ENCODE assay signal across 8 mouse cellular contexts in genomic region chr10:84576029-84576394, GRCm38 (mm10). TPM values are rescaled to one million over a fixed set of nuclear protein-coding genes. Genes with fewer than 3 reads are reported as not detected.
DNase-seq lines count a peak whose midpoint lies in the region; ATAC-seq and TF ChIP-seq lines count a peak whose summit lies in the region.

No protein-coding gene starts in this region.

- peak overlapping the region; percentile 64 for H3K4me3 ChIP-seq in thymus, adult 2 months (ENCODE audit: control insufficient read depth, insufficient read depth, low read length)
- peak overlapping the region; percentile 86 for H3K4me3 ChIP-seq in embryonic facial prominence, embryonic 14.5 days (ENCODE audit: low read depth, low read length)
- peak overlapping the region; percentile 83 for H3K4me3 ChIP-seq in limb, embryonic 11.5 days (ENCODE audit: low read depth, low read length)
- H3K4me3 ChIP-seq in neural tube, embryonic 15.5 days (replicated peaks): peak overlapping the region; percentile 96

- H3K4me1 ChIP-seq in thymus, adult 2 months (replicated peaks; ENCODE audit: control insufficient read depth, insufficient read depth, low read length): peaks cover 12% of the 10 kb centered on the region
- H3K4me1 ChIP-seq in embryonic facial prominence, embryonic 14.5 days (ENCODE audit: control insufficient read depth, insufficient read depth, low read length): no peaks in the 10 kb centered on the region
- H3K4me1 ChIP-seq in limb, embryonic 11.5 days (ENCODE audit: control insufficient read depth, insufficient read depth, low read length): 0 out of 2 replicates have a peak, but pooled peaks cover 3% of the 10 kb centered on the region
- peaks cover 15% of the 10 kb centered on the region for H3K4me1 ChIP-seq in neural tube, embryonic 15.5 days

- no peaks in the 10 kb centered on the region for H3K36me3 ChIP-seq in thymus, adult 2 months (ENCODE audit: control insufficient read depth, insufficient read depth, low read length)
- H3K36me3 ChIP-seq in embryonic facial prominence, embryonic 14.5 days (ENCODE audit: control insufficient read depth, insufficient read depth, low read length): no peaks in the 10 kb centered on the region
- H3K36me3 ChIP-seq in limb, embryonic 11.5 days (ENCODE audit: control insufficient read depth, insufficient read depth, low read length): no peaks in the 10 kb centered on the region
- H3K36me3 ChIP-seq in neural tube, embryonic 15.5 days: no peaks in the 10 kb centered on the region

- TF ChIP-seq CTCF in thymus, adult 2 months (IDR thresholded peaks at IDR 0.05; ENCODE audit: borderline replicate concordance, control insufficient read depth, extremely low read depth, insufficient read depth, low read length, poor library complexity): no peak

- H3K4me2 ChIP-seq in embryonic facial prominence, embryonic 14.5 days (ENCODE audit: low read depth, low read length): peak overlapping the region; percentile 82
- H3K4me2 ChIP-seq in limb, embryonic 11.5 days (ENCODE audit: low read depth, severe bottlenecking): peak overlapping the region; percentile 94
- H3K4me2 ChIP-seq in neural tube, embryonic 15.5 days: peak overlapping the region; percentile 90

- WGBS in thymus, adult 2 months: under 1% methylated on average over 14 of the region's 14 CpGs
- WGBS in embryonic facial prominence, embryonic 14.5 days: 0% methylated on average over 14 of the region's 14 CpGs
- WGBS in limb, embryonic 11.5 days: under 1% methylated on average over 14 of the region's 14 CpGs
- under 1% methylated on average over 14 of the region's 14 CpGs for WGBS in neural tube, embryonic 15.5 days

- peak overlapping the region; percentile 72 for H3K9ac ChIP-seq in embryonic facial prominence, embryonic 14.5 days (ENCODE audit: low read depth, low read length)
- H3K9ac ChIP-seq in limb, embryonic 11.5 days (ENCODE audit: low read length): 0 out of 2 replicates have a peak overlapping the region, but pooled peaks have one; percentile 0
- 0 out of 2 replicates have a peak overlapping the region, but pooled peaks have one; percentile 27 for H3K9ac ChIP-seq in neural tube, embryonic 15.5 days (replicated peaks)

- no peaks in the 10 kb centered on the region for H3K9me3 ChIP-seq in embryonic facial prominence, embryonic 14.5 days (ENCODE audit: control insufficient read depth, low read length)
- H3K9me3 ChIP-seq in limb, embryonic 11.5 days (ENCODE audit: control insufficient read depth, low read length): no peaks in the 10 kb centered on the region
- H3K9me3 ChIP-seq in neural tube, embryonic 15.5 days (replicated peaks): no peaks in the 10 kb centered on the region

- TF ChIP-seq POLR2A in thymus, adult 2 months (IDR thresholded peaks at IDR 0.05; ENCODE audit: control insufficient read depth, extremely low read depth, insufficient read depth, low read length, poor library complexity): no peak

- no peak overlapping the region for H3K27ac ChIP-seq in thymus, adult 2 months (ENCODE audit: control insufficient read depth, insufficient read depth, low read length)
- H3K27ac ChIP-seq in embryonic facial prominence, embryonic 14.5 days (replicated peaks; ENCODE audit: low read depth, low read length): no peak overlapping the region; the same call in 1 of the 2 replicates
- H3K27ac ChIP-seq in limb, embryonic 11.5 days (replicated peaks; ENCODE audit: low read depth, low read length): no peak overlapping the region
- peak overlapping the region; percentile 83; the same call in 1 of the 2 replicates for H3K27ac ChIP-seq in neural tube, embryonic 15.5 days (replicated peaks)

- peak; percentile 81 for ATAC-seq in embryonic facial prominence, embryonic 14.5 days (ENCODE audit: low read depth)
- ATAC-seq in limb, embryonic 11.5 days (ENCODE audit: insufficient number of reproducible peaks, low FRiP score, low TSS enrichment, low read depth): peak; percentile 76
- peak; percentile 85 for ATAC-seq in neural tube, embryonic 15.5 days (ENCODE audit: low FRiP score)

- no peaks in the 10 kb centered on the region for H3K27me3 ChIP-seq in thymus, adult 2 months (ENCODE audit: control insufficient read depth, insufficient read depth, low read length)
- 0 out of 2 replicates have a peak, but pooled peaks cover 3% of the 10 kb centered on the region for H3K27me3 ChIP-seq in embryonic facial prominence, embryonic 14.5 days (replicated peaks; ENCODE audit: control insufficient read depth, insufficient read depth, low read length)
- no peaks in the 10 kb centered on the region for H3K27me3 ChIP-seq in limb, embryonic 11.5 days (ENCODE audit: control insufficient read depth, insufficient read depth, low read length)
- H3K27me3 ChIP-seq in neural tube, embryonic 15.5 days (replicated peaks): peaks cover 6% of the 10 kb centered on the region; the same call in 1 of the 2 replicates

- DNase-seq in thymus, adult 2 months: no peak
- no peak for DNase-seq in thymus, postnatal 14 days
- DNase-seq in embryonic facial prominence, embryonic 14.5 days (ENCODE audit: low spot score): peak; percentile 91
- DNase-seq in limb, embryonic 11.5 days (ENCODE audit: low spot score): no peak
- no peak for DNase-seq in T-cell, adult 2 months (ENCODE audit: low spot score)
- no peak for DNase-seq in gastrocnemius, postnatal 10 days
- DNase-seq in adrenal gland, adult 8-10 months: no peak

RNA-seq across cellular contexts. Expression of gene Tcp11l2, which starts 0.4 kb away (rescaled TPM):
- 99.2 and 139 TPM in 2 replicates for polyA plus RNA-seq in thymus, adult 2 months (2012; rRNA removed)
- polyA plus RNA-seq in embryonic facial prominence, embryonic 14.5 days (2014; fragmentation: Nextera tagmentation; extraction: Ambion mirVana): 19.9 and 20.3 TPM in 2 replicates
- 7.2 and 8.0 TPM in 2 replicates for polyA plus RNA-seq in limb, embryonic 11.5 days (2014; fragmentation: Nextera tagmentation; extraction: Ambion mirVana)
- 27.5 and 27.8 TPM in 2 replicates for polyA plus RNA-seq in neural tube, embryonic 15.5 days (2015; fragmentation: Nextera tagmentation; extraction: Ambion mirVana)
- total RNA-seq in gastrocnemius, postnatal 10 days (2021): 10 to 100 TPM; 68.6 to 88.2 TPM
- total RNA-seq in adrenal gland, adult 8-10 months (2022): 10 to 100 TPM; 45.8 to 51.1 (median 48.8) TPM

RNA-seq across cellular contexts. Expression of gene Ckap4, which starts 42.1 kb away (rescaled TPM):
- polyA plus RNA-seq in thymus, adult 2 months (2012; rRNA removed): 8.0 and 8.2 TPM in 2 replicates
- 193 and 203 TPM in 2 replicates for polyA plus RNA-seq in embryonic facial prominence, embryonic 14.5 days (2014; fragmentation: Nextera tagmentation; extraction: Ambion mirVana)
- 75.8 and 87.6 TPM in 2 replicates for polyA plus RNA-seq in limb, embryonic 11.5 days (2014; fragmentation: Nextera tagmentation; extraction: Ambion mirVana)
- 55.9 and 57.2 TPM in 2 replicates for polyA plus RNA-seq in neural tube, embryonic 15.5 days (2015; fragmentation: Nextera tagmentation; extraction: Ambion mirVana)
- total RNA-seq in gastrocnemius, postnatal 10 days (2021): 10 to 100 TPM; 68.6 to 92.0 TPM
- 10 to 100 TPM; 27.5 to 33.1 (median 29.3) TPM for total RNA-seq in adrenal gland, adult 8-10 months (2022)

RNA-seq across cellular contexts. Expression of gene Polr3b, which starts 46.1 kb away (rescaled TPM):
- 6.5 and 6.6 TPM in 2 replicates for polyA plus RNA-seq in thymus, adult 2 months (2012; rRNA removed)
- 10.9 and 15.7 TPM in 2 replicates for polyA plus RNA-seq in embryonic facial prominence, embryonic 14.5 days (2014; fragmentation: Nextera tagmentation; extraction: Ambion mirVana)
- polyA plus RNA-seq in limb, embryonic 11.5 days (2014; fragmentation: Nextera tagmentation; extraction: Ambion mirVana): 19.8 TPM in 2 replicates
- polyA plus RNA-seq in neural tube, embryonic 15.5 days (2015; fragmentation: Nextera tagmentation; extraction: Ambion mirVana): 13.5 and 13.6 TPM in 2 replicates
- 10 to 100 TPM; 14.6 to 15.7 TPM for total RNA-seq in gastrocnemius, postnatal 10 days (2021)
- 10 to 100 TPM; 27.4 to 32.3 (median 31.2) TPM for total RNA-seq in adrenal gland, adult 8-10 months (2022)

Comparison
In these comparisons a context has a peak if more than half of its experiments do, and no peak if none do; other contexts are left out.
1. H3K9ac ChIP-seq: peak in every context shown above with its lines; median percentile 72 in embryonic facial prominence, embryonic 14.5 days; 27 in neural tube, embryonic 15.5 days; 0 in limb, embryonic 11.5 days.